Mouse (Mus musculus) layer of hippocampus, adult 2 months (tissue): ENCODE results near the gene Hmga2. TPM values are rescaled to one million over a fixed set of nuclear protein-coding genes. Genes with fewer than 3 reads are reported as not detected.

Experiments
- DNase-seq, 2 experiments: peaks; one replicate each; pipeline ENCODE4 v3.0.0; 2022; ENCODE audit warnings: low spot score in 2 of 2
- H3K27ac ChIP-seq: fragments of 200-600 bp; 2 replicates; pipeline ENCODE4 v1.8.1; 2022
- H3K4me3 ChIP-seq: fragments of 200-600 bp; 2 replicates; pipeline ENCODE4 v1.8.1; 2022; ENCODE audit warnings: mild to moderate bottlenecking
- CTCF ChIP-seq: fragments of 200-600 bp; conservative IDR thresholded peaks from 2 replicates; pipeline ENCODE4 v1.8.1; 2022; ENCODE audit warnings: antibody characterized with exemption, mild to moderate bottlenecking, moderate library complexity
- total RNA-seq, 2 experiments: library from RNA; stranded (reverse); gene quantifications; 2 replicates each; pipeline ENCODE4 v1.2.3; 2021

Gene Hmga2
- total RNA-seq, 2 experiments from 2014 or later: 0.13 TPM; not detected in 1

- Histone ChIP-seq H3K27ac (no peak overlapping the region), H3K4me3 (no peak overlapping the region)
- DNase-seq: no peak
- TF ChIP-seq CTCF: no peak
Observed at GRCm38 (mm10) chr10:120429199-120429551, 47.1 kb downstream of the Hmga2 start.

DNA sequence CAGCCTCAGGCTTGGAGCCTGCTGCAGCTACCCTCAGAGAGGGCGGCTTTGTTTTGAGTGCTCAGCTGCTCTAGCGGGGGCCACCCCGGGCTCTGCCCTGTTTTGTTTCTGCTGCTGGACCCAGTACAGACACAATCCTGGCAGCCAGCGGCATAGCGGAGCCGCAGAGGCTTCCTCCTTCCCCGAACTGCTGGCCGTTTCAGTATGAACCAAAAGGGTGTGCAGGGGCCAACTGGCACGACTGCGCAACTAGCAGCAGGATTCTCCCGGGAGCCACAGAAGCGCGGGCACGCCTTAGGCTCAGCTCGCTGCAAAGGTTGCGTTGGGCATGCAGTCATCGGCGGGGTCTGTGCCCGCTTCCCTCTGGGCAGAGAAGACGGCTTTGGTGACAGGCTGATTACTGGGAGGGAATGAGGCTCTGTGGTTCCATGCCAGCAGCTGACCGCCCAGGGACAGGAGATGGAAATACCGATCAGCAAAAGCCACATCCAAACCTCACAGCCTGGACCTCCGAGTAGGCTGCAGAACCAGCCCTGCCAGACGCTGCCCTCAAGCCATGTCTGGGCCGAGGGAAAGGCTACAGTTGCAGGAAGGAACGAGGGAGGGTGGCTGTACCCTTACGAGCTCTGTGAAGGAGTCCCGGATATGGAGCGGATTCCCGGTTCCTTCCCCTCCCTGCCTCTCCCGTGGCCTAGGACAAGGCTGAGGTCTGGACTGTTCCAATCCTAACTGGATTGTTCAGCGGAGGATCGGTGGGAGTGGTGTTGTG is 47.7 kb downstream of the Hmga2 start:
- H3K27ac ChIP-seq: no peak overlapping the region
- H3K4me3 ChIP-seq: 0 out of 2 replicates have a peak overlapping the region, but pooled peaks have one; percentile 8
- DNase-seq: peak; percentile 13 to 16
- TF ChIP-seq CTCF: no peak

GRCm38 (mm10) chr10:120426086-120426610 is 50.1 kb downstream of the Hmga2 start:
- no peak for DNase-seq
- 0 out of 2 replicates have a peak overlapping the region, but pooled peaks have one; percentile 7 for H3K27ac ChIP-seq
- H3K4me3 ChIP-seq: no peak overlapping the region
- TF ChIP-seq CTCF: no peak

DNA sequence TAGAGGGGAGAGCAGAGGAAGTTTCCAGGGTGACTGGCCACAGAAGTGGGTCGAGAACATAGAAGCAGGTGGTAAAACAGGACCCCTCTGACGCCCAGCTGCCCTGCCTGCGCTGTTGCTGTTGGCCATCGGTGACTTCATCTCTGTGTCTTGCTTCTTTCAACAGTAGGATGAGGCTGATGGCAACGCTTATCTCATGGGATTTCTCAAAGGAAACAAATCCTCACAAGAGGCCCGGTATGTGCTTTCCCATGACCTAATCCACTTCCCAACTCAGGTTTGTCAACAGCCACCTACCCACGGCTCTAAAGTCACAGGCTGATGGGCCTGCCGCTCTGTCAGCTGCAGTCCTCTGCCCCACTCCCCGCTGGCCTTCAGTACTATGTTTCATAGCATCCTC is 52.3 kb downstream of the Hmga2 start:
- Histone ChIP-seq H3K27ac (no peak overlapping the region), H3K4me3 (no peak overlapping the region)
- DNase-seq: no peak
- no peak for TF ChIP-seq CTCF

DNA sequence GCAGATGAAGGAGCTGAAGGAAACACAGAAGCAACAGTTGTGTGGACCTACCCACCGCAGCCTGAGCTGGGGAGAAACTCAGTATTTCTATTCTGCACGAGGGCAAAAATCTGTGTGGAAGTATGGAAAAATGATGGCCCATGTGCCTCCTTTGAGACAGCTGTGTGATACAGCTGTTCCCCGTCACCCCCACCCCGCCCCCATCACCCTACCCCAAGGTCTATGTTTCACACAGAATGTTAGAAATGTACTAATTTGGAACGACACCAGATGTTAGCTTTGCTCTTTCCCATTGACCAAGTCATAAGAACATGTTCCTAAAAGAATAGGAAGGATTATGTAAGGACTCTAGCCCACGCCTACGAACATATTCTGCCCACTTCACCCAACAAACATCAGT is 53.0 kb downstream of the Hmga2 start:
- TF ChIP-seq CTCF: no peak
- Histone ChIP-seq H3K27ac (no peak overlapping the region), H3K4me3 (no peak overlapping the region)
- no peak for DNase-seq

DNA sequence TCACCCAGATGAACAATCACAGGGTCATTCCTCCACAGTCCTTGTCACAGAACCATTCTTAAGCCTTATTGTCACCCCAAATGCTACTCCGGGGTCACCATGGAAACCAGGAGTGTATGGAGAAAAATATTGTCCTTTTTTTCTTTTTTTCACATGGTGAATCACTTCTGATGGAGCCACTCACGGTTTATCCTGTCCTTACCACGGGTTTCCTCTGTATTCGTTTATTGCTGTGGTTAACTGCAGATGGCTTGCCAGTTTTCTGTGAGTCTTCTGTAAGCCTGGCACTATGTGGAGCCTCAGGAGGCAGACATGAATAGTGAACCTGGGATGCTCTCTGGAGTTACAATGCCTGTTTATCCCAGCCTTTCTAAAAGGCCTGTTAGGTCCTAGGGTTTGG is 53.4 kb downstream of the Hmga2 start:
- Histone ChIP-seq H3K4me3 (no peak overlapping the region), H3K27ac (no peak overlapping the region)
- DNase-seq: no peak
- no peak for TF ChIP-seq CTCF

- DNase-seq: peak; percentile 20 to 29
Observed at GRCm38 (mm10) chr10:120422050-120422449, 54.2 kb downstream of the Hmga2 start.

GRCm38 (mm10) chr10:120420971-120421629 is 55.2 kb downstream of the Hmga2 start:
- no peak for DNase-seq
- Histone ChIP-seq H3K27ac (no peak overlapping the region), H3K4me3 (no peak overlapping the region)
- no peak for TF ChIP-seq CTCF

More at GRCm38 (mm10) chr10:120422050-120422449, 54.2 kb downstream of the Hmga2 start:
- Histone ChIP-seq H3K4me3 (no peak overlapping the region), H3K27ac (no peak overlapping the region)
- TF ChIP-seq CTCF: no peak

GRCm38 (mm10) chr10:120418738-120419523 is 57.3 kb downstream of the Hmga2 start:
- TF ChIP-seq CTCF: no peak
- Histone ChIP-seq H3K4me3 (no peak overlapping the region), H3K27ac (no peak overlapping the region)
- DNase-seq: no peak

- no peak for DNase-seq
- Histone ChIP-seq H3K4me3 (no peak overlapping the region), H3K27ac (no peak overlapping the region)
- no peak for TF ChIP-seq CTCF
Observed at GRCm38 (mm10) chr10:120418211-120418610, 58.1 kb downstream of the Hmga2 start.

GRCm38 (mm10) chr10:120417488-120418118 is 58.7 kb downstream of the Hmga2 start:
- TF ChIP-seq CTCF: no peak
- DNase-seq: no peak
- no peak overlapping the region for H3K4me3 ChIP-seq
- no peak overlapping the region for H3K27ac ChIP-seq

- no peak overlapping the region for H3K27ac ChIP-seq
- no peak for DNase-seq
Observed at GRCm38 (mm10) chr10:120417116-120417487, 59.2 kb downstream of the Hmga2 start.

More at GRCm38 (mm10) chr10:120417116-120417487, 59.2 kb downstream of the Hmga2 start:
- no peak overlapping the region for H3K4me3 ChIP-seq
- TF ChIP-seq CTCF: no peak
